Mouse (Mus musculus) right cerebral cortex, postnatal 10 days (tissue): ENCODE data around the gene Igdcc4.
"Not testable (repeated sequence)": the region's sequence is repeated elsewhere in the genome, so short reads cannot be mapped to it uniquely, and the experiment has no call there.

Source experiments
- DNase-seq, 2 experiments: peaks; one replicate each; pipeline ENCODE4 v3.0.0; 2021; ENCODE audit warnings: low spot score in 2 of 2

Gene Igdcc4

DNA sequence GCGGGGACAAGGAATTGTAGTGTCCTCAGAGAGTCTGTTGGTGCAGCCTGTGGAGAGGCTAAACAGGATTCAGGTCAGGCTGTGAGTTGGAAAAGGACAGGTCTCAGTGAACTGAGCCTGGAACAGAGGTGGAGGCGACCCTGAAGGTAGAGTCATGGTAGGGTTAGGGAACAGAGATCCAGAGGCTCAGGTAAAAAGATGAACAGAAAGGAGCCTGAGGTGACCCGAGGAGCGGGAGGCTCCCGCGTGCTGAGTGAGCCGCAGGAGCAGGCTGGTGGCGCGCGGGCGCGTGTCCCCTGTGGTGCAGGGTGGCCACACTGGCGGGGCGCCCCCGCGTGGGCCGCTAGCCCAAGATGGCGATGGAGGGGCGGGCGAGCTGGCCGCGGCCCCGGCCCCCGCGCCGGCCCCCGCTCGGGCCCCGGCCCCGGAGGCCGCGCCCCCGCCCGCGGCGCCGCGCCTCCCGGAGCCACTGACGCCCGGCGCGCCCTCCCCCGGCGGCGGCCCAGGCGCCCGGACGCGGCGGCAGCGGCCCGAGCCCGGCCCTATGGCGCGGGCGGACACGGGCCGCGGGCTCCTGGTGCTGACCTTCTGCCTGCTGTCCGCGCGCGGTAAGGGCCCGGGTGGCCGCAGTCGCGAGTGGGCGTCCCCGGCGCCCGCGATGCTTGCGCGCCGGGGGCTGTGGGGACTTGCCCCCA is at the start of gene Igdcc4:
TSS of gene Igdcc4 (plus strand) at position 496 of the 695 bp plus-strand sequence.
- DNase-seq: peak in 1 of 2 experiments; percentile 62

DNA sequence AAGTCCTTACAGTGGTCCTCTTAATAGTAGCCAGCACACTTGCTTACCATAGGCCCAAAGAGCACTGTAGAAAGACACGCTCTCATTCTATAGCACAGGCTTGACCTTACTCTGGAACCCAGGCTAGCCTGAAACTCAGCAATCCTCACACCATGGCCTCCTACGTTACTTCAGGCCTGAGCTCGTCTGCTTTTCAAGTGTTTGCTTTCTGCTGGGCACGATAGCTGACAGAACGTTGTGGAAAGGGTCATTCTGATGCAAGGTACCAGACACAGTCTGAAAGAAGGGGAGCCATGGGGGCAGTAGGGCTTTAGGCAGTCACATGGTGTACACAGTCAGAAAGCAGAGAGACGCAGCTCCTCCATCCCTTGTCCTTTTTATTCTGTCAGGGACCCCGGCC is 37.0 kb upstream of the Igdcc4 start:
- DNase-seq: no peak

DNA sequence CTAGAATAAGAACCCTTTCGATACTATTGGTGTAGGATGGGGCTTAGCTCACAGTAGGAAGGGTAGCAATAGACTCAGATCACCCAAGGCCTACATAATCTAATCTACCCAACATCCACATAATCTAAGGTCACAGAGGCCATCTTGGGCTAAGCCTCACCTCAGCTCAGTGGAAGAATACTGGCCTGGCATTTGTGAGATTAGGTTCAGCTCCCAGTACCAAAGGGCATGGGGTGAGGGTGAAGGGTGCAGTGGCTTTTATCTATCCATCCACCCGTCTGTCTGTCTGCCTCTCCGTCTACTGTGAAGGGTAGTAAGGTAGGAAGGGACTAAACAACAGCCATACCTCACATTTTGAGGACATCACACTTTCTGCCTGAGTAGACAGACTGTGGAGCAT is 30.7 kb upstream of the Igdcc4 start:
- no peak for DNase-seq

DNA sequence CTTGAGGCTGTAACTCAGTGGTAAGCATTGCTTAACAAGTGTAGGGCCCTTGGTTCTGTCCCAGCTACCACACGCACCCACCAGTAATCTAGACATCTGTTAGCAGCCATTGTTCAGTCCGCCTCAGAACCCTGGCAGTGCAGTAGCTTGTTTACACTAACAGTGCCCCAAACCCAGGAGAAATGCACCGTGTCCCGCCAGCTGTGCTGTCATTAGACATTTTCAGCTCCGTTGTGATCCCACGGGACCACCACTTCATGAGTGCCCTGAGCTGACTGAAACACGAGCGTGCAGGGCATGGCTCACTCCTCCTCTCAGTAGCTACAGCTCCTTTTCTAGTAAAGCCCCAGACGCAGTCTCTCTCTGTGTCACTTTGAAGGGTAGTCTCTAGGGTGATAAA is 27.7 kb upstream of the Igdcc4 start:
- no peak for DNase-seq

DNA sequence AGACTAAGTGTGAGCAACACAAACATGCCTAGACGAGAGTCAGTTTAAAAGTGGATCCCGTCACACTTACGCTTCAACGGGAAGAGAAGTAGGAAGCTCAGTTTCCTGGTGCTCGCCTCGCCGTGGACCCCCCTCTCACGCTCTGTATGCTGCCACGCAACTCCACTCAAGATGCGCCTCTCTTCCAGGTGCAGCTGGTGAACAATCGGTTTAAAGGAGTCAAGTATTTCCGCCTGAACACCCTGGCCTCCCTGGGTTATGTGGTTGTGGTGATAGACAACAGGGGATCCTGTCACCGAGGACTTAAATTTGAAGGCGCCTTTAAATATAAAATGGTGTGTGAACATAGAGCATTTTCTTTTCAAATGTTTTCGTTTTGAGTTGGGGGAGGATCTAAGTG is 27.0 kb upstream of the Igdcc4 start:
- DNase-seq: no peak

DNA sequence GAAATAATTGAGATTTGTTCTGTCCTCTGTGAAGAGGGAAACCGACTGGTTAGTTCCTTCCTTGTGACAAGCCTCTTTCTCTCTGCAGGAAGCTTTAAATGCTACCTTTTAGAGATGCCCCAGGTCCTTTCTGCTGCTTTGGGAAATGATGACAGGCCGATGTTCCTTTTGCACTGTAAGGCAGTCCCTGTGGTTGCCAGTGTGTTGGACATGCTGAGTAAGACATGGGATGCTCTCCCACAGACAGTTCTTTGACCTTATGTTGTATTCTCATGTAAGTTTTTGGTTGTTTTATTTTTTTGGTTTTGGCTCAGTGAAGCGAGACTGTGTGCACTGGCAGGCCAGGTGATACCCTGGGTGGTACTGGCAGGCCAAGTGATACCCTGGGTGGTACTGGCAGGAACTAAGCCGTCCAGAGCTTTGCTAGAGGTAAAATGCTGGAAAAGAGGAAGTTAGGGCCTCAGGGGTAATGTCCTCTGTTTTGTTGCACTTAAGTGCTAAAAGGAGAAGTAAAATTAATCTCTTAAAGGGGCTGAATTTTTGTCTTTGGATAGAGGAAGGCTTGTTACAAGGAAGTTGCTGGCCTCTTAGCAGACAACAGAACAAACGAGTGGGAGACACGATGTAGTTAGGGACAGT is 26.3 kb upstream of the Igdcc4 start:
- DNase-seq: no peak

DNA sequence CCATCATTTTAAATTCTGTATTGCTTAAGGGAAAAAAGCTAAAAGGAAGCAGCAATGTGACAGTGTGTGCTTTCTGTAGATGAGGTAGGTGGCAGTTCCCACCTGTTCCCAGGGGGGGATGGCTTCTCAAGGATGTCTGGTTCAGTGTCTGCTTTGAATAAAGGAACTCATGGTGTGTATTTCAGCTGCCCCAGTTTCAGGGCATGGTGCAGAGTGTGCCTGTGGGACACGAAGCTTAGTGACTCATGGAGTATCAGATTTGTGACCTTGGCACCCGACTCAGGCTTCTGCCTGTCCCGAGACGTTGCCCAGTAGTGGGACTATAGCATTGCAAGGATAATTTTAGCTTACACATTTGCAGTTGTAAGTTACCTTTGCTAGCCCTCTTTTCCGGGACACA is 23.8 kb upstream of the Igdcc4 start:
- no peak for DNase-seq

DNA sequence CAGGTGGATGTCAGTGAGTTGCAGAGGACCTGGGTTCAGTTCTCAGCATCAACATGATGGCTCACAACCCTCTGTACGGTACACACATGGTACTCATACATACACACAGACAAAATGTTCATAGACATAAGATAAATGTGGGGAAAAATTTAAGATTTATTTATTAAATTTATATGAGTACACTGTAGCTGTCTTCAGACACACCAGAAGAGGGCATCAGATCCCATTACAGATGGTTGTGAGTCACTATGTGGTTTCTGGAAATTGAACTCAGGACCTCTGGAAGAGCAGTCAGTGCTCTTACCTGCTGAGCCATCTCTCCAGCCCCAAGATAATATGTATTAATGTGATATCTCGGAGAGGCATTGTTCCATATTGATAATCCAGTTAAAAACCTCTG is 21.1 kb upstream of the Igdcc4 start:
- DNase-seq: not testable (repeated sequence)

DNA sequence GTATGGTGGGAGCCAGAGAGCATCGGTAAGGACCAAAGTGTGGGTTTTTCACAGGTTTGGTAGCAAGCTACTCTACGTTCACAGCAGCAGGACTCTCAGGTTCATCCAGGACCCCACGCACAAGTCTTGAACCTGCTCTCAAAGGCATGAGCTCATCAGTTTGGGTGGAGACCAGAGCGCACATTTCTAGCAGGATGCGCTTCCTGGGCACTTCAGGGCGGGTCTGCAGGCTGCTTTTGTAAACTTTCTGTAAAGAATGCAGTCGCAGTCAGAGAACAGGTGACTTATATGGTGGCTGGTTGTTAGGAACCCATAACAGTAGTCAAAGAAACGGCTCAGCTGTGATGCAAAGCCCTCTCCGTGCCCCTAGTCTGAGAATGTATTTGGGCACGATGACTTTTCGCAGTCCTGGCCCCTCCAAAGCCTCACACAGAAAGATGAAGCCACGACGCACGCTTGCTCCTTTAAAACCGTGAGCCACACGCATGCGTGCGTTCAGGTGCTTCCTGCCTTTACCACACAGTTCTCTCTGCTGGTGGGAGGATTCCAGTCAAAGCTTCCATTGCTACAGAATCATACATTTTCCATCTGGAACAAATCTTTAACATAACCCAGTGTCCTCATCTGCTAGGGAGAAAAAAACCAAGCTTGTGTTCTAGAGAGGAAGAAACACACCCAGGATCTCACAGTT is 18.1 kb upstream of the Igdcc4 start:
- no peak for DNase-seq

DNA sequence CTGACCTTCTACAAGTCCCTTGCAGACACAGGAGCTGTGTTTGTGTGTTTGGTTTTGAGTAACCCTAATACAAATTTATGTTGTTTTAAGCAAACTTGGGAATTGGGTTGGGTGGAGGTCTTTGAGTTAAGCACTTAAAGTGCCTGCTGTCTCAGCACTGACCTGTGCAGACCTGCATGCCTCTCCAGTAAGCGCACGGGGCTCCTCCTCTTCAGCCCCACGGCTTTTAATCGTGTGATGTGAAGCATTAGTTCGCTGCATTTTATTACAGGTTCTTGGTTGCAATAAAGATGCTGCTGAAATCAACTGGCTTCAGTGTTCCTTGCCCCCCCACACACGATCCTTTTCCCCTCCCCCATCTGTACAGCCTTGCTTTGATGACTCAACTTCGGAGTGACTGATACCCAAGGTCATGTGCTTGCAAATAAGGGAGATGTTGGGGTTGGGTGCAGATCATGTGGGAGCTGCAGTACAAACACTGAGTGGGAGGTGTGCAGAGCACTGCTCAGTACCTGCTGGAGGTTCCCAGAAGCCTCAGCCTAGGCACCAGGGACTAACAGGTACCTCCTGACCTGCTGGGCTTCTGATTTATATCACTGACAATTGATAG is 17.0 kb upstream of the Igdcc4 start:
- DNase-seq: no peak

DNA sequence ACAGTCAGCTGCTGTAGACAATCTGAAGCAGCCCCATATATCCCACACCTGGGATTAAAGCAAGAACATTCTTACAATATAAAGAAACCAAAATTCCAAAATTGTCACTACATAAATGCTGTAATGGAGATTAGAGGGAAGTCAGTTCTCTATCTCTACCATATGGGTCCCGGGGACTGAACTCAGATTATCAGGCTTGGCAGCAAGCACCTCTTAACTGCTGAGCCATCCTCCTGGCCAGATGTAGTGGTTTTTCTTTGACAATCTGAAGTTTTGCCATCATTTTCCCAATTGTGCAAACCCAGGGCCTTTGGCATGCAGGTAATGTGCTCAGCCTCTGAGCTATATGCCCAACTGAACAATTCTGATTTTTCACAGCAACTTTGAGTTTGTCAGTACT is 16.0 kb upstream of the Igdcc4 start:
- DNase-seq: no peak

DNA sequence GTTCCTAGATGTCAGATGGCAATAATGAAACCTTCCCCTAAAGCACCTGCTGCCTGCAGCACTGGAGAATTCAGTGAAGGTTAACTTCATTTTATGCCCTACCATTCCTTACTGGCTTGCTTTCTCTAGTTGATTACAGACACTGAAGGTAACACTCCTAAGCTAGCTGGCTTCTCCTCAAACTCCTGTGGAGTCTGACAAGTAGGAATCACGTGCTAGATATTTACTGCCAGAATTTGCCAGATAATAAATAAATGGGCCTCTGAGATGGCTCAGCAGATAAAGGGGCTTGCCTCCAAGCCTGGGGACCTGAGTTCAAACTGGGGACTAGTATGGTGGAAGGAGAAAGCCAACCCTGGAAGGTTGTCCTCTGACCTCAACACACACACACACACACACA is 14.5 kb upstream of the Igdcc4 start:
- DNase-seq: no peak

DNA sequence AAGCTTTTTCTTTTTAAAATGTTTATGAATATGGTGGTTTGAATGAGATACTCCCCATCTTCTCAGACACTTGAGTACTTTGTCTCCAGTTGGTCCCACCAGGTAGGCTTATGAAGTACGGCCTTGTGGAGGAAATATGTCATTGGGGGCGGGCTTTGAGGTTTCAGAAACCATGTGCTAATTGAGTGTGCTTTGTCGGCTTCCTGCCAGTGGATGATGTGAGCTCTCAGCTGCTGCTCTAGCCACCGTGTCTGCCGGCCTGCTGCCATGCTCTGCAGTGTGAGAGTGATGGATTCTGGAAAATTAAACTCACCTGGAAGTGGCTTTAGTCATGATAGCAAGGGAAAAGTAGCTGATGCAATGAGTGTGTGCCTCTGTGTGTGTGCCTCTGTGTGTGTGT is 13.8 kb upstream of the Igdcc4 start:
- no peak for DNase-seq

DNA sequence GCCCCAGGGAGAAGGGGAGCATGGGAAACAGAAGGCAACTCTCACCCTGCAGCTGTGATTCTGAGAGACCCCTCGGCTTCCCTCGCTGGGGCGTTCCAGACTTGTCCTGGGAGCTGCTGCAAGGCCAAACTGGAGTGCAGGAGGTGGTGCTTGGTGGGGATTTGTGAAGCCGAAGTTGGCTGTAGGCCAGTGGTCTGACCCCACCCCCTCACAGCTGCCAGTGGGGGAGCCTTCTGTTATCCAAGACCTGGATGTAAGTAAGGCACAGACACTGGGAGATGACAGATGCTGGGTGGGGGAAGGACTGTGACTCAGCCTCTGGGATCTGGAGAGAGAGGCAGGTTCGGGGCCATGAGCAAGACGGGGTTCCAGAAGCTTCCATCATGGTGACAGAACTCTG is 7.0 kb upstream of the Igdcc4 start:
- DNase-seq: peak; percentile 64 to 75

DNA sequence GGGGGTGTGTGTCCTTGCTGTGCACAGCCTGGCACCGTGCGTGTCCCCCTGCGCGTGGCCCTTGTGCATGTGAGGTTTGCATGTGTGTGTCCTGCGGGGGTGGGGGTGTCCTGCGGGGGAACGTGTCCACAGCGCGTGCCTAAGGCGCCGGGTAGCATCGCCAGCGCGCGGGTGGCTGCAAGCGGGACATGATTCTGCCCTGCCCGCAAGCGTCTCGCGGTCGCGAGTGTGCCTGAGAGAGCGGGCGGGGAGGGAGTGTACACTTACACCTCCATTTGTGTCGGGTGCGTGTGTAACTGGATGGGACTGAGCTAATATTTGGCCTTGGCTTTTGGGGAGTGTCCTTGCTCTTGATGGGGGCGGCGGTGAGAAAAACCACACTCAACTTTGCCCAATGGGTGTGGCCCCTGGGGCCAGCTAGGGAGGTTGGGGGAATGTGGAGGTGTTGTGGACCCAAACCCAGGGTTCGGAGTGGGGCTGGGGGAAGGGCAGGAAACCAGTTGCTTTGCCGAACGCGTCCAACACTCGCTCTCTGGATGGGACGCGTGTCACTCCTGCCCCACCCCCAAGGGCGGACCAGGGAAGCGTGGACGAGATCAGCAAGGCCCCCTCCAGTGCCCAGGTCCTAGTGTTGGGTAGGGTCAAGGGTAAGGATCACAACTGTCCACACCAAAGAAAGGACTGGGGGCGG is 545 bp downstream of the Igdcc4 start:
- DNase-seq: peak; percentile 68 to 72

DNA sequence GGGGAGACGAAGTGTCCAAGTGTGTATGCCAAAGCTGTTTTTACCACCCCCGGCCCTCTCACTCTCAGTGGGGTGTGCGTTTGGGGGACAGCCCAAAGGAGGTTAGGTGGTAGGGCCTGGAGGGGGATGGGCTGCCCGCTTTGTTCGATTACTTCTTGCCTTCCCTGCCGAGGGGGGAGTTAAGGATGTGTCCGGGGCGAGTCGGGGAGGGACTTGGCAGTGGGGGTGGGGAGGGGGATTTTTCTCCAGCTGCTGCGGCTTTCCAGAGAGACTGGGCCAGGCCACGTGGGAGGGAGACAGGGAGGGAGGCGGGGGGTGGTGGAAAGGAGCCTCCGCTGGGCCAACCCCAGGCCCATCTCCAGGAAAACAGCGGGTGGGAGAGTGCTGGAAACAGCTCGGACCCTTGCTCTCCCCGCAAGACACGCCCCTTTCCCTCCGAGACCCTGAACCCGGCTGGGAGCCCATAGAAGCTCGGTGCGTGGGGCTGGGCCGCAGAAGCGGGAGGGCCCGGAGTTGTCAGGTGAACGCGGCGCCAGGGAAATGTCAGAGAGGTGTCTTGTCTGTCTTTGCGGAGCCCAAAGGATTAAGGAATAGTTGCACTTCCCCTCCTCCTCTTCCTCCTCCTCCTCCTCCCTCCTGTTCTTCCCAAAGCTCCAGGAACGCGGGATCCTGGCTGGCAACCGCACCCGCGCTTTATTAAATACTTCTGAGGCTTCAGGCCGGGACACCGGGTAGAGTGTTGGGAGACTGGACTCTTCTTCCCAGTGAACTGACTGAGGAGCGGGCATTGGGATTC is 1.3 kb downstream of the Igdcc4 start:
- DNase-seq: peak; percentile 72 to 76

DNA sequence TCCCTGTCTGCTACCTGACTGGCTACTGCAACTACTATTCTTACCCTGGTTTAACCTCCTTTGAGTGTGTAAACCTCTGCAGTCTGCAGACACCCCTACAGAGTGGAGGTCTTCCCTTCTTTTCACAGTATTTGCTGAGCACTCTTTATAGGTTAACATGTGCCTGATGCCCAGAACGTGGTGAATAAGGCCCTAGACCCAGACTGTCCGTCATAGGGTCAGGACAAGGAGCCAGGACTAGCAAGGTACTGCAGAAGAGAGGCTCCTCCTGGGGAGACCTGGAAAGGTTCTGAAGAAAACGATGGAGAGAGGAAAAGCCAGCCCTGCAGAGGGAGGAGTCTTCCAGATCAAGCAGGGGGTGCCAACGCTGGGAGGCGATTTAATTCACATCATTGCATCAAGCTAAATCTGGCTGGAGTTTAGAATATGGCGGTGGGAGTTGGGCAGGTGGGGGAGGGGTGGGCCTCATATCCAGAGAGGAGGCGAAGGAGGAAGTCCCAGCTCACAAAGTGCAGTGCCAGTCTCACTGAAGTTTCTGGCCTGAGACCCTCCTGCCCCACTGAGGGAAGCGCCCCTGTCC is 2.0 kb downstream of the Igdcc4 start:
- DNase-seq: no peak

DNA sequence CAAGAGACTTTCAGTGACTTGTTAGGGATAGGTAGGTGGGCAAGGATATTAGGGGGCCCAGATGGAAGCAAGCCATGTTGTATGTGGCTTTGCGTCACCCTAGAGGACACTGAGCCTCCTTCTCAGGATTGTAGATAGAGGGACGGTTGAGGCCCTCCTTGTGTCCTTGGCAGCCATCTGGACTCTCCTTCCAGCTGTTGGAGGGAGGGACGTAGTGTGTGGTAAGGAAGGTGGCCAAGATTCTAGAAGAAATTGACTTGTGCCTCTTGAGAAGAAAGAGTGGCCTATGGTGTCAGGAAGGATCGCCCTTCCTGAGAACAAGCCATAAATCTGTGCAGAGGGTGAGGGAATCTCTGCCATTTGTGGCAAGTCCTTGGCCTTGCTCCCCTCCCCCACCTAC is 5.5 kb downstream of the Igdcc4 start:
- DNase-seq: no peak

DNA sequence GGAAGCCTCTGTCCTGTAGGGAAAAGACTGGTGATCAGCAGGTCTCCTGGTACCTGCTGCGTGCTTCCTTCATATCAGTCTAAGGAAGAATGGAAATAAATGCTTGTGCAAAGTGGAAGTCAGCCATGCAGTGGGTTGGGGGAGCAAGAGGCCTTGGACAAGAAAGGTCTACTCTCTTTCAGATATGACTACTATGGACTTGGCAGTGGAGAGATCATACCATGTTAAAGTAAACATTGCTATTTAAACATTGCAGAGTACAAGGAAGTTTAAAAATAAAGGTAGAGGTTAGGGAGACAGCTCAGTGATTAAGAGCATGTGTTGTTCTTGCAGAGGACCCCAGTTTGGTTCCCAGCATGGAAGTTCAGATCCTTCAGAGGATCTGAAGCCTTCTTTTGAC is 6.6 kb downstream of the Igdcc4 start:
- DNase-seq: no peak

DNA sequence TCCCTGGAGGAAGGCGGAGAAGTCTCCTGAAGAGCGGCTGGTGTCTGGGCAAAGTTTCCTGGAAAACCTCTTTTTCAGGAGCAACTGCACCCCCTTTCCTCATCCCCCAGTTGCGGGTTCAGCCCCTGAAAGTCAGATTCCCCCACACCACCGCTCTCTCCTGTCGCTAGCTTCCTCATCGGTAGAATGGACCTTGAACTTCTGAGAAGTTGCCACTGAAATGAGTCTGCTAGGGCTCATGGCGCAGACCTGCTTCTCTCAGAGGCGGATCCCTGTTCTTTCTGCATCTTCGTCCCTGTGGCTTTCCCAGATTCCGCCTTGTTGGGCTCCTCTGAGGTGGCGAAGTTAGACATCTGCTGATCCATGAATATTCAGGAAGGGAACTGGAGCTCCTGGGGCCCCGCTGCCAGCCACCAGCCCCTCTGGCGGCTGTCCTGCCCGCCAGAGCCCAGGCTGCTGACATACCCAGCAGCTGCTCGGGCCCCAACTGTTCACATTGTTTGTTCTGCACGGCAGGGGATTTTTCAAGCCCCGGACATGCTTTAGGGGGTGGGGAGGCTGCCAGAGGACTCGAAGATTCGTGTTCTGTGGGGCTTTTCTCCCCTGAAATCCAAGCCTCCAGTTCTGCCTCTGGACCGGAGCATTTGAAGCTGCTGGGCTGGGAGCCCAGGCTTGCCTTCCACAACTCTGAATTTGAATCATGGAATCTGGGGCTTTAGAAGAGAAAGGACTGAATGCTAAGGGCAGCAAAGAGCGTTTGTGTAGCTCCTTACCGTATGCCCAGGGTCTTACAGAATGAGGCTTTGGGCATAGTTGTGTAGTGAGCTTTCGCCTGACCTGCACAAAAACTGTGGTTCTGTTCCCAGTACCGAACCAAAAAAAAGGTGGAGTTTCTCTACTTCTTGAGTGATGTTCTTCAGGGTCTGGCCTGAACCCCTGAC is 8.1 kb downstream of the Igdcc4 start:
- DNase-seq: peak; percentile 80 to 85
